Mouse (Mus musculus) left cerebral cortex, postnatal 14 days (tissue): ENCODE measurements around the gene Cpne5. TPM values are rescaled to one million over a fixed set of nuclear protein-coding genes. Genes with fewer than 3 reads are reported as not detected.
"Not testable (repeated sequence)": the region's sequence is repeated elsewhere in the genome, so short reads cannot be mapped to it uniquely, and the experiment has no call there.

Experiments
- DNase-seq, 2 experiments: peaks; one replicate each; pipeline ENCODE4 v3.0.0; 2021 to 2022; ENCODE audit warnings: low spot score in 2 of 2, mixed read lengths in 1 of 2
- intact Hi-C: fragments of 180-260 bp; cut with DNase I; formaldehyde crosslinking; loops from one replicate; pipeline ENCODE4 v1.15.1; 2025
- total RNA-seq, 2 experiments: library from RNA; stranded (reverse); gene quantifications; 2 replicates each; pipeline ENCODE4 v1.2.3; 2021

Gene Cpne5
- total RNA-seq, 2 experiments from 2014 or later, result 82.0 to 86.5 TPM

- DNase-seq, result no peak
- intact Hi-C loops, result no loop called here
Observed at GRCm38 (mm10) chr17:29113591-29114352, 124.2 kb downstream of the Cpne5 start, which contains the start of gene Rab44. TSS of gene Rab44 (plus strand) at chr17:29114145.

- intact Hi-C loops, result no loop called here
- DNase-seq, result no peak
Observed at GRCm38 (mm10) chr17:29111332-29111731, 126.6 kb downstream of the Cpne5 start.

GRCm38 (mm10) chr17:29110356-29110755, 127.6 kb downstream of the Cpne5 start:
- intact Hi-C loops, DNase-seq: not testable (repeated sequence)

Other genes with a start within 250 kb of the Cpne5 start
- 10 to 100 TPM; 47.5 to 49.2 TPM for gene Stk38, start 230.2 kb downstream of the Cpne5 start, total RNA-seq
- gene Srsf3, start 205.5 kb downstream of the Cpne5 start, total RNA-seq, result 100 to 1,000 TPM; 125 to 127 TPM
- 10 to 100 TPM; 25.7 to 35.7 TPM for gene Cdkn1a, start 147.2 kb downstream of the Cpne5 start, total RNA-seq
- not detected for gene Rab44, start 124.0 kb downstream of the Cpne5 start, total RNA-seq
- 10 to 100 TPM; 17.8 to 17.9 TPM for gene Ppil1, start 26.0 kb upstream of the Cpne5 start, total RNA-seq
- 100 to 1,000 TPM in 1 of 2 experiments, 10 to 100 TPM in 1; 87.5 to 103 TPM for gene BC004004, start 30.6 kb upstream of the Cpne5 start, total RNA-seq
- 1 to 10 TPM; 1.3 to 1.9 TPM for gene Pi16, start 79.5 kb upstream of the Cpne5 start, total RNA-seq
- 100 to 1,000 TPM; 486 to 490 TPM for gene Mtch1, start 109.8 kb upstream of the Cpne5 start, total RNA-seq
- gene Fgd2, start 122.7 kb upstream of the Cpne5 start, total RNA-seq, result 1 to 10 TPM; 4.8 to 9.0 TPM